Comparison of ENCODE assay signal across 27 mouse cellular contexts in genomic region chr9:90213127-90213526, GRCm38 (mm10). TPM values are rescaled to one million over a fixed set of nuclear protein-coding genes. Genes with fewer than 3 reads are reported as not detected.
DNase-seq lines count a peak whose midpoint lies in the region; ATAC-seq lines count a peak whose summit lies in the region.
"Had no signal": no experiment of that assay in that cellular context is flagged by ENCODE, and none has a peak within 500 bp of the region (broad histone marks: within the 10 kb centered on the region; RNA-seq: fewer than 3 reads in every experiment).

No protein-coding gene starts in this region.

- H3K36me3 ChIP-seq in heart, embryonic 10.5 days, result peaks cover 30% of the 10 kb centered on the region

- WGBS in heart, embryonic 10.5 days, result 54% methylated on average over 3 of the region's 3 CpGs

- H3K4me1 ChIP-seq in heart, embryonic 10.5 days, result peaks cover 39% of the 10 kb centered on the region
- H3K4me1 ChIP-seq: embryonic facial prominence, embryonic 15.5 days; hindbrain, embryonic 13.5 days; limb, embryonic 10.5 days had no signal

- no peaks in the 10 kb centered on the region for H3K9me3 ChIP-seq in heart, embryonic 10.5 days
- H3K9me3 ChIP-seq: embryonic facial prominence, embryonic 15.5 days; hindbrain, embryonic 13.5 days; limb, embryonic 10.5 days; liver, embryonic 15.5 days; midbrain, embryonic 10.5 days had no signal

- peak; percentile 89 for DNase-seq in heart, adult 11 months
- DNase-seq in heart, embryonic 10.5 days (ENCODE audit: low spot score), result no peak
- peak; percentile 25 for DNase-seq in cerebellum, adult 11 months
- DNase-seq in cerebellum, adult 9-11 months, result peak; percentile 52
- no peak for DNase-seq in layer of hippocampus, adult 18-20 months (ENCODE audit: low spot score in 2 of 2)
- no peak for DNase-seq in thymus, postnatal 4 days
- no peak for DNase-seq in thymus, postnatal 10 days (ENCODE audit: low spot score in 2 of 2)
- DNase-seq: adrenal gland, postnatal 25 days; gastrocnemius, postnatal 36 days; heart, postnatal 14 days; kidney, adult 2 months; kidney, postnatal 14 days; liver had no signal

- peak; percentile 40 for ATAC-seq in inflammation-experienced regulatory T-cells, adult 6 months
- ATAC-seq: CD4-positive, CD25-positive, alpha-beta regulatory T cell, adult 4 months; forebrain, embryonic 16.5 days; midbrain, embryonic 16.5 days had no signal

- no peak overlapping the region for H3K4me3 ChIP-seq in heart, embryonic 10.5 days
- H3K4me3 ChIP-seq: embryonic facial prominence, embryonic 15.5 days; hindbrain, embryonic 13.5 days; layer of hippocampus, adult 2 months; limb, embryonic 10.5 days; liver, embryonic 15.5 days; midbrain, embryonic 10.5 days had no signal

- H3K27ac ChIP-seq in heart, embryonic 10.5 days, result no peak overlapping the region
- H3K27ac ChIP-seq: embryonic facial prominence, embryonic 15.5 days; hindbrain, embryonic 13.5 days; layer of hippocampus, adult 2 months; limb, embryonic 10.5 days; liver, embryonic 15.5 days; macrophage; midbrain, embryonic 10.5 days; stomach, postnatal 0 days had no signal

- no peaks in the 10 kb centered on the region for H3K27me3 ChIP-seq in heart, embryonic 10.5 days (ENCODE audit: insufficient read depth, poor library complexity, severe bottlenecking)
- H3K27me3 ChIP-seq: embryonic facial prominence, embryonic 15.5 days; hindbrain, embryonic 13.5 days; liver, embryonic 15.5 days had no signal

RNA-seq across cellular contexts. Expression of gene Adamts7, which starts 50.3 kb away (rescaled TPM):
- polyA plus RNA-seq in heart, embryonic 10.5 days (2016; fragmentation: Nextera tagmentation; extraction: Ambion mirVana), result 5.6 and 7.0 TPM in 2 replicates
- polyA plus RNA-seq in inflammation-experienced regulatory T-cells, adult 6 months (2017; shearing (Covaris generic)), result not detected
- total RNA-seq in layer of hippocampus, adult 18-20 months (2021), result under 1 TPM; 0.32 to 0.36 TPM
- total RNA-seq: common myeloid progenitor, adult 5-6 weeks; neutrophil, adult 5-6 weeks had no signal
- polyA plus RNA-seq: macrophage had no signal

RNA-seq across cellular contexts. Expression of gene Tbc1d2b, which starts 57.5 kb away (rescaled TPM):
- polyA plus RNA-seq in heart, embryonic 10.5 days (2016; fragmentation: Nextera tagmentation; extraction: Ambion mirVana), result 7.2 and 8.0 TPM in 2 replicates
- polyA plus RNA-seq in inflammation-experienced regulatory T-cells, adult 6 months (2017; shearing (Covaris generic)), result 10 to 100 TPM; 10.6 to 14.0 (median 10.8) TPM
- 10 to 100 TPM in 1 of 2 experiments, 1 to 10 TPM in 1; 9.1 to 13.5 TPM for total RNA-seq in layer of hippocampus, adult 18-20 months (2021)

Comparison
In these comparisons a context has a peak if more than half of its experiments do, and no peak if none do; other contexts are left out.
1. DNase-seq: peak in heart, adult 11 months (single experiment), cerebellum, adult 11 months (single experiment) and cerebellum, adult 9-11 months (single experiment); none in heart, embryonic 10.5 days (single experiment), layer of hippocampus, adult 18-20 months (0 of 2), thymus, postnatal 4 days (single experiment) and thymus, postnatal 10 days (0 of 2).